Mouse (Mus musculus): ENCODE data around the gene Plvap.

Plvap gene

GRCm38 (mm10) chr8:71511644-71512043 is at the start of gene Plvap:
Gene Plvap, minus strand, starts transcription at chr8:71511752.
- DNase-seq, result no peak

DNA sequence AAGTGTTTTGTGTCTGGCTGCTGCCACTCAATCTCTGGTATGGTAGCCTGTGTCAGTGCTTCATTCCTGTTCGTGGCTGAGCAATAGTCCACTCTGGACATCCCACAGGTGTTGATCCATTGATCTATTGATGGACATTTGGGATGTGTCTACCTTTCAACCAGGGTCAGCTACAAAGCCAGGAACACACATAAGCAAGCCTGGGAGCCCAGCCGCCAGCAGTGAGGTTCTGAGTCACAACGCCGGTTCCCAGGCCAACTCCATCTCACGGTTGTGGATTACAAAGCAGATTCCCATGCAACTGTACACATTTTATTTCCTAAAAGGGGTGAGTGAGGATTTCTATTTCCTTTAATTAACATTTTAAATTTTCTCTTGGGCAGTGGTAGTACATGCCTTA is 49.2 kb upstream of the Plvap start:
- DNase-seq, result no peak

- no peak for DNase-seq
Observed at GRCm38 (mm10) chr8:71560071-71560470, 48.5 kb upstream of the Plvap start.

DNA sequence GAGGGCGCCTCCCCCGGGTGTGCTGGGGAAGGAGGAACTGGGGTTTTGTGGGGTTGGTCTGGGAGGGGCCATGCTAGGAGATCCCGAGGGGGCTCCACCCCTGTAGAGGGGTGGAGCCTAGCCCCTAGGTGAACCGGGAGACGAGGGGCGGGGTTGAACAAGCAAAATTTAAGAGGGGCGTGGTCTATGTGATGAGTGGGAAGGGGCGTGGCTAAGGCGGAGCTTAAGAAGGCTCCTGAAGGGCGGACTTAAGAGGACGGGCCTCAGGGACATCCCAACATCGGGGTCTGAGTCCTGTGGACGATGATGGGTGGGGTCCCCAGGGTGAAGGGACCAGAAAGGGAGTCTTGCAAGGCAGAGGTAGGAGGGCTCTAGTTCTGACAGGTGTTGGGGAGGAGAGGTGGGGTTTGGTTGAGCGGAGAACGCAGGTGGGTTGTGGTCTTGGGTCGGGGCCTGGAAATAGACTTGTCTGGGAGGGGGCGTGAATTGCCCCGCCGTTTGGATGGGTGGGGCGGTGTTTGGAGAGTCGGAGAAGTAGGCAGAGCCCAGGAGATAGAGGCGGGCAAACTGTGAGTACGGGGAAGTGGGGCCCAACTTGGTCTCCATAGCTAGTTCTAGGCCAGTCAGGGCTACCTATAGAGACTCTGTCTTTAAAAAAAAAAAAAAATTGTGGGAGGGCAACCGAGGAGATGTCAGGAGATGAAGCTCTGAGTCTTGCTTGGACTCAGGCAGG is 47.6 kb upstream of the Plvap start:
- DNase-seq, result peak; percentile 79

GRCm38 (mm10) chr8:71558071-71558957 is 46.8 kb upstream of the Plvap start, which contains the start of gene Tmem221:
Gene Tmem221, minus strand, starts transcription at chr8:71558871.
- no peak for DNase-seq

DNA sequence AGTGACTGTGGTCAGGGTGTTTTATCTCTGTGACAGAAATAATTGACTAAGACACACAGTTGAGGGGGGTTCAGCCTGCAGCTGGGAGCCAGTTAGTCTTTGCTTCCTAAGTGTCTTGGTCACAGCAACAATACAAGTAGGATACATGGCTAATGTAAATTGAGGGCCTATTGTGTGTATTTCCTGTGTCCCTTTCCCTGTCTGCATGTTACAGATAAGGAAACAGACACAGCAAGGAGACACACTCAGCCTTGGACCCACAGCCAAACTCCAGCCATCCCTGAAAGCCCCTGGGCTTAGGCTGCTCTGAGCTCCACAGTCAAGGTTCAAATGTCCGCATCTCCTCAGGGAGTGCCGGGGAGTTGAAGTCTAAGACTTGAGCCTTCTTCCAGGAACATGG is 43.1 kb upstream of the Plvap start:
- no peak for DNase-seq

DNA sequence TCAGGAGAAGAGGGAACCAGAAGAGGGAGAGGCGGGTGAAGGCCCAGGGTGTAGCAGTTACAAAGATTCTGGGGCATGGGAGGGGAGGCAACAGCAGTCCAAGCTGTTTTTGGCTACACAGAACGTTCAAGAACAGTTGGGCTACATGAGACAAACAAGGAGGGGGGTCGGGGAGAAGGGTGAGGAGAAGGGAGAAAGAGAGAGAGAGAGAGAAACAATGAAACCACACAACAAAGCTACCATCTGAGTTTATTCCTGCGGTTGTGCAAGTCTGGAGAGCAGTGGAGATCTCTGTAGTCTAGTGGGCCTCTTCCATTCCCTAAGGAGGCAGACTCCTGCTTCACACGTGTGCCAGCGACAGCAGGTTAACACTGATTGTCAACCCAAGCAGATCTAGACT is 42.4 kb upstream of the Plvap start:
- DNase-seq, result no peak

GRCm38 (mm10) chr8:71552770-71553169 is 41.2 kb upstream of the Plvap start:
- no peak for DNase-seq

DNA sequence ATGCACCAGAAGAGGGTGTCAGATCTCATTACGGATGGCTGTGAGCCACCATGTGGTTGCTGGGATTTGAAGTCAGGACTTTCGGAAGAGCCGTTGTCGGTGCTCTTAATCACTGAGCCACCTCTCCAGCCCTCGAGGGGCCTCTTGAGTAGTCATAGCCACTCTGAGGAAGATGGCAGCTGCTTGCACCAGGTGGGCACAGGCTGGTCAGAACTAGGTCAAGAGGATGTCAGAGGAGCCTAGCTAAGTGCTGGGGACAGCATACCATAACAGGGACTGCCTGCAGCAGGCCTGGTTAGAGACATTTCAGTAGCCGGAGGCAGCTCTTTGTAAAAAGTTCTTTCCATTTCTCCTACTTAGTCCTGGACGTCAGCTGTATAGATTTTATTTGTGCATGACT is 39.2 kb upstream of the Plvap start:
- no peak for DNase-seq

GRCm38 (mm10) chr8:71547590-71547989 is 36.0 kb upstream of the Plvap start:
- no peak for DNase-seq

DNA sequence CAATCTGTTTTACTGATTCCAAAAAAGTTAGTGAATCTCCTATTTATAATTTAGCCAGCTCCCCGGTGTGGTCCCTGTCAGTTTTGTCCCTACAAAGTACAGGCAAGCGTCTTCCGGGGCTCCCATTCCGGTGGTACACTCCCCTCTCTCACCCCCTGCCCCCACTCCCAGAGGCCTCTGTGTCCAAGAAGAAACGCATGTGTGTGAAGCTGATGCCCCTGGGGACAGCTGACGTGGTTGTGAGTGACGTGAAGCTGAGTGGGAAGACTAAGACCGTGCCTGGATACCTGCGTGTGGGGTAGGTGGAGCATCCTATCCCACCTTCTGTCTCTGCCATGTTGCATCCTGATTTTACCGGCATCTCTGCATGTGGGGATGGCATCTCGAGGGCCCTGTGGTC is 33.5 kb upstream of the Plvap start:
- no peak for DNase-seq

DNA sequence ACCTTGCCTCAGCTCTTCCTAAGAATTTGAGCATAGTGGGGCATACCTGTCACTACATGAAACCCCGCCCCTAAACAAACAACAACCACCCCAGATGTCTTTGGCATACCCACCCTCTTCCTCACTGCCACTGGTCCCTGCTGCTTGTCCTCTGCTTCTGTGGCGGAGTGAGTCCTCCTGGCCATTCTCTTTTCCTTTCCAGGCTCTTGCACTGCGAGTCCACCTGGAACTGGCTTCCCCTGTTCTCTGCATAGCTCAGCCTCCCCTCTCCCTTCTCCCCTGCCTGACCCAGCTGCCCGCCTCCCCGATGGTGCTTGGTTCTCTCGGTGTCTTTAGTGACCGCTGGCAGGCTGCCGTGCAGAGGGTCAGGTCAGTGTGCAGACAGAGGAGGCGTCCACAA is 32.2 kb upstream of the Plvap start:
- no peak for DNase-seq

DNA sequence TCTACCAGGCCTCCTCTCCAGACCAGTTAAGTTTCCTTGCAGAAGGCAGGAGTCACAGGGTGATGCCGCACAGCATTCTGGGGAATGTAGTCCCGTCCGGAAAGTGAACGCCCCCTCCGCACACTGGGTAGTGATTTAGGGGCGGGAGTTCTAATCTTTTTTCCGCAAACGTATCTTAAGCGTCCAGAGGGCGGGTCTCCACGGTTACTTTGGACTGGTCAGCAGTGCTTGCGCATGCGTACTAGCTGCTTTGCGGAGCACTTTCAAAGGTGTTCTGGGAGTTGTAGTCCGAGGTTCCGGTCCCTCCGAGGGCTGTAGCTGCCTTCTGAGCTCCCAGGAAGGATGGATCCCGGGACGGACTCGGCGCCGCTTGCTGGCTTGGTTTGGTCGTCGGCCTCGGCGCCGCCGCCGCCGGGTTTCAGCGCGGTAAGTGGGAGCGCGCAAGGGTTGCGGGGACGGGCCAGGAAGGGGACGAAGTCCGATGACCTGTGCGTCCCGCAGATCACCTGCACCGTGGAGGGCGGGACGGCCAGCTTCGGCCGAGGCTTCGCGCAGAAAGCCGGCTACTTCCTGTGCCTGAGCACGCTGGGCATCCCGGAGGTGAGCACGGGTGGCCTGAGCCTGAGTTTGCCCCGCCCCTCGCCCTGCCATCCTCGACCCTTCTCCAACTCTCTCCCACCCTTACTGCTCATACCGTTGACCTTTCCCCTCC is 31.2 kb upstream of the Plvap start, which contains the start of gene Mvb12a:
TSS of gene Mvb12a (plus strand) at position 291 of the 712 bp plus-strand sequence.
- peak; percentile 99 for DNase-seq

- DNase-seq, result peak; percentile 82
Observed at GRCm38 (mm10) chr8:71537028-71537867, 25.7 kb upstream of the Plvap start, which contains the start of gene Bst2. Gene Bst2, minus strand, starts transcription at chr8:71537456.

DNA sequence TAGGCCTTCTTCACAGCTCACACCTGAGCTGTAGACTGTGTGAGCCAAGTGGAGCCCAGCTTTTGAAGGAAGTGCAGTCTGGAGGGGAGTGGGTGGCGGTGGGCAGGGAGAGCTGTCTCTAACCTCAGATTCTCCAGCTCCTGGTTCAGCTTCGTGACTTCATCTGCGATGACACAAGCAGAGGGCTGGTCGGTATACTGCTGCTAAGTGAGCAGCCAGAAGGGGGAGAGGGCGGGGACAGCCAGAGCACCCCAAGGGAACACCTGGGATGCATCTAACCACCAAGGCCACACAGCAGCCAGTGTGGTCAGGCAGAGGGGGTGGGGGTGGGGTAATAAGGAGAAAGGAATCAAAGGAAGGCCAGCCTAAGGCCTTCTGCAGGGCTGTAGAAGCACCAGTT is 24.1 kb upstream of the Plvap start:
- no peak for DNase-seq

GRCm38 (mm10) chr8:71534263-71534810 is 22.8 kb upstream of the Plvap start:
- no peak for DNase-seq

DNA sequence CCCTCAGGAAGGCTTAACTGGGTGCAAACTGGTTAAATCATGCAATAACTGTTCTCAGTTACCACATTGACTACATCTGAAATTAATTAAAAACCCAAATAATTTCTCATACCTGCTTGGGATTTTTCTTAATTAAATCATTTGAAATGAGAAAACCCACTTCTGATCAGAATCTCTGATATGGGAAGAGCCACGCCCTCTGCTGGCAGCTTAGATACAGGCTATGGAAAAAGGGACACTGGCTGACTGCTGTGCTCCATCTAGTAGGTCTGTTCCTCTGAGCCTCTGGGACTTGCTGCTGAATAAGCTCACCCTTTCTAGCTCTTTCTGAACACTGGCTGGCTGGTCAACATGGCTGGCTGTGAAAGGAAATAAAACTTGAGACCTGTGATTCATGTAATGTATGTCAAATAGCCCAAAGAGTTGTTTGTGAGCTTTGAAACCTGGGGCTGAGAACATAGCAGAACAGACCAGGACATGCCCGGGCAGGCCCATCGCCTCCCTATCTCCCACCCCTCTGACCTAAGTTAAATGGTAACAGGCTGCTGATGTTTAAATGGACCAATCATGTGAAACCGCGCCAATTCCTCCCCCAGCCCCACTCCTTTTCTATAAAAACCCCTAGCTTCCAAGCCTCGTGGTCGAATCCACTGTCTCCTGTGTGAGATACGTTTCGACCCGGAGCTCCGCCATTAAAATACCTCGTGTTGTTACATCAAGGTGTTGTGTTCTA is 19.3 kb upstream of the Plvap start:
- peak; percentile 58 for DNase-seq

- no peak for DNase-seq
Observed at GRCm38 (mm10) chr8:71528362-71529073, 17.0 kb upstream of the Plvap start.

DNA sequence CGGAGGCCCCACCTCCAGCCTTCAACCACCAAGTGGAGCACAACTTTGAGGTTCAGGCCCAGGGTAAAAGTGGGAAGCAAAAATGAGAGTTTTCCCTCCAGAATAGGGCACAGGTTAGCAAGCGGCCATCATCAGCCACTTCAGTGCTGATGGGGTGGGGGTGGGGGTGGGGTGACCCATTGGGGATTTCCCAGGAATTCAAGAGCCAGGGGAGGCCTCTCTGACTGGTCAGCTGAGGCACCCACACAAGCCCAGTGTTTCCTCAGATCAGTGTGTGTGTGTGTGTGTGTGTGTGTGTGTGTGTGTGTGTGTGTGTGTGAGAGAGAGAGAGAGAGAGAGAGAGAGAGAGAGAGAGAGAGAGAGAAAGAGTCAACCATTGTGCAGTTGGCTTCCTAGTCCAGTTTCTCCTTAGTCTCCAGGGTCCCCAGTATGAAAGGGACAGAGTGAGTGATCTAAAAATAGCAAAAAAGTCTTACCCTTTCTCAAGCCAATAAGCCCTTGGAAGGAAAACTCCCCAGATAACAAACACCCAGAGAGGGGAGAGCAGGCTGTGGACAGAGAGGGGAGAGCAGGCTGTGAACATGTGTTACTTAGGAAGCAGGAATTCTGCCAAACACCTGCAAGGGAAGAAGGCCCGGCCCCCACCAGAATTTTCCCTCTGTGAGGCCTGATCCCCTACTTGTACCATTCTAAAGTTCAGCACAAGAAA is 15.8 kb upstream of the Plvap start:
- no peak for DNase-seq

- no peak for DNase-seq
Observed at GRCm38 (mm10) chr8:71526272-71526671, 14.7 kb upstream of the Plvap start.
